In genomic region chr3:28178333-28178732, GRCm38 (mm10) we compare ENCODE assay signal across 31 mouse cellular contexts.
A peak's percentile ranks its signal among the peaks of the same experiment; 100 is the strongest.
DNase-seq lines count a peak whose midpoint lies in the region; ATAC-seq lines count a peak whose summit lies in the region.
"Had no signal": no experiment of that assay in that cellular context is flagged by ENCODE, and none has a peak within 500 bp of the region (broad histone marks: within the 10 kb centered on the region; RNA-seq: fewer than 3 reads in every experiment).

No protein-coding gene starts in this region.

- H3K9ac ChIP-seq in intestine, embryonic 15.5 days, result no peak overlapping the region
- H3K9ac ChIP-seq in forebrain, embryonic 13.5 days, result no peak overlapping the region
- H3K9ac ChIP-seq: embryonic facial prominence, embryonic 13.5 days; forebrain, embryonic 12.5 days; heart, embryonic 15.5 days; hindbrain, embryonic 12.5 days; limb, embryonic 12.5 days; liver, embryonic 15.5 days; lung, embryonic 14.5 days; midbrain, embryonic 15.5 days had no signal

- no peaks in the 10 kb centered on the region for H3K27me3 ChIP-seq in intestine, embryonic 15.5 days (replicated peaks)
- no peaks in the 10 kb centered on the region for H3K27me3 ChIP-seq in forebrain, embryonic 13.5 days
- H3K27me3 ChIP-seq: embryonic facial prominence, embryonic 13.5 days; forebrain, embryonic 12.5 days; heart, embryonic 15.5 days; liver, embryonic 15.5 days; midbrain, embryonic 15.5 days had no signal

- no peaks in the 10 kb centered on the region for H3K9me3 ChIP-seq in intestine, embryonic 15.5 days
- no peaks in the 10 kb centered on the region for H3K9me3 ChIP-seq in forebrain, embryonic 13.5 days (replicated peaks)
- H3K9me3 ChIP-seq: embryonic facial prominence, embryonic 13.5 days; forebrain, embryonic 12.5 days; G1E; heart, embryonic 10.5 days; heart, embryonic 15.5 days; hindbrain, embryonic 12.5 days; limb, embryonic 12.5 days; liver, embryonic 15.5 days; midbrain, embryonic 15.5 days had no signal

- peak; percentile 25; the same call in 1 of the 2 replicates for ATAC-seq in intestine, embryonic 15.5 days
- no peak for ATAC-seq in forebrain, embryonic 13.5 days
- ATAC-seq: hindbrain, postnatal 0 days; midbrain, embryonic 15.5 days had no signal

- peak; percentile 50 to 67 for DNase-seq in adrenal gland, adult (ENCODE audit: inconsistent age in 2 of 2, low spot score in 1 of 2)
- DNase-seq in adrenal gland, postnatal 25 days, result no peak
- DNase-seq in testis, postnatal 10 days (ENCODE audit: low spot score), result peak; percentile 23
- no peak for DNase-seq in testis, postnatal 14 days (ENCODE audit: low spot score)
- no peak for DNase-seq in cerebellum, adult 11 months
- DNase-seq: cerebellum, adult 18-20 months; cerebellum, postnatal 10 days; gastrocnemius, postnatal 10 days; heart, postnatal 36 days; kidney, adult 11 months; kidney, postnatal 14 days; lung, embryonic 14.5 days; lung, postnatal 14 days; right cerebral cortex, adult 18-20 months; right cerebral cortex, postnatal 4 days; thymus, postnatal 4 days had no signal

- peaks cover 6% of the 10 kb centered on the region; the same call in 1 of the 2 replicates for H3K4me1 ChIP-seq in intestine, embryonic 15.5 days (replicated peaks)
- H3K4me1 ChIP-seq in forebrain, embryonic 13.5 days, result peaks cover 17% of the 10 kb centered on the region
- H3K4me1 ChIP-seq: liver, embryonic 15.5 days had no signal

- H3K4me2 ChIP-seq in intestine, embryonic 15.5 days (replicated peaks), result no peak overlapping the region
- H3K4me2 ChIP-seq in forebrain, embryonic 13.5 days, result no peak overlapping the region
- H3K4me2 ChIP-seq: embryonic facial prominence, embryonic 13.5 days; forebrain, embryonic 12.5 days; heart, embryonic 15.5 days; hindbrain, embryonic 12.5 days; limb, embryonic 12.5 days; liver, embryonic 15.5 days; lung, embryonic 14.5 days; midbrain, embryonic 15.5 days had no signal

- H3K36me3 ChIP-seq in intestine, embryonic 15.5 days, result no peaks in the 10 kb centered on the region
- no peaks in the 10 kb centered on the region for H3K36me3 ChIP-seq in forebrain, embryonic 13.5 days (ENCODE audit: poor library complexity, severe bottlenecking)
- H3K36me3 ChIP-seq: embryonic facial prominence, embryonic 13.5 days; forebrain, embryonic 12.5 days; G1E; heart, embryonic 10.5 days; heart, embryonic 15.5 days; hindbrain, embryonic 12.5 days; limb, embryonic 12.5 days; liver, embryonic 15.5 days; midbrain, embryonic 15.5 days had no signal

- H3K27ac ChIP-seq in intestine, embryonic 15.5 days, result no peak overlapping the region
- H3K27ac ChIP-seq in forebrain, embryonic 13.5 days, result no peak overlapping the region
- H3K27ac ChIP-seq: embryonic facial prominence, embryonic 13.5 days; forebrain, embryonic 12.5 days; heart, embryonic 10.5 days; heart, embryonic 15.5 days; hindbrain, embryonic 12.5 days; hindbrain, postnatal 0 days; left cerebral cortex, adult 2 months; limb, embryonic 12.5 days; liver, embryonic 15.5 days; midbrain, embryonic 15.5 days; stomach, postnatal 0 days had no signal

- H3K4me3 ChIP-seq in intestine, embryonic 15.5 days (replicated peaks), result no peak overlapping the region
- H3K4me3 ChIP-seq in forebrain, embryonic 13.5 days, result no peak overlapping the region
- H3K4me3 ChIP-seq: embryonic facial prominence, embryonic 13.5 days; erythroblast, embryonic 14.5 days; forebrain, embryonic 12.5 days; heart, embryonic 10.5 days; heart, embryonic 15.5 days; hindbrain, embryonic 12.5 days; left cerebral cortex, adult 2 months; limb, embryonic 12.5 days; liver, embryonic 15.5 days; midbrain, embryonic 15.5 days had no signal

- 57% methylated on average over 6 of the region's 6 CpGs for WGBS in intestine, embryonic 15.5 days
- 87% methylated on average over 6 of the region's 6 CpGs for WGBS in forebrain, embryonic 13.5 days

Comparison
In these comparisons a context has a peak if more than half of its experiments do, and no peak if none do; other contexts are left out.
1. DNase-seq: peak in adrenal gland, adult (2 of 2) and testis, postnatal 10 days (single experiment); none in adrenal gland, postnatal 25 days (single experiment), testis, postnatal 14 days (single experiment) and cerebellum, adult 11 months (single experiment).